Mouse (Mus musculus) midbrain, postnatal 0 days (tissue): ENCODE measurements at regions not wholly inside any gene's neighbourhood (a gene's known extent, or its start where the extent isn't known, plus 50 kb on each side); places are given as distances from the start of the nearest gene placed in this dataset.
A peak's percentile ranks its signal among the peaks of the same experiment; 100 is the strongest.

Experiments
- ATAC-seq: fragments of 200-750 bp; cut with Nextera tagmentation; 2 replicates; pipeline ENCODE4 v1.8.0; 2017; ENCODE audit warnings: moderate number of reproducible peaks, mild to moderate bottlenecking, moderate TSS enrichment, moderate library complexity; ENCODE audit not compliant: low FRiP score
- DNase-seq: peaks from one replicate; pipeline ENCODE4 v3.0.0-alpha.2; 2015; ENCODE audit warnings: low spot score
- H3K27ac ChIP-seq: fragments of 300-500 bp; sonication (generic); 2 replicates; pipeline ENCODE4 v1.5.1; 2014; ENCODE audit warnings: low read depth, mild to moderate bottlenecking, low read length, mixed read lengths
- H3K27me3 ChIP-seq: fragments of 300-500 bp; sonication (generic); 2 replicates; pipeline ENCODE4 v1.6.1; 2014; ENCODE audit warnings: low read length, control low read depth, mixed read lengths; ENCODE audit not compliant: insufficient read depth
- H3K36me3 ChIP-seq: fragments of 300-500 bp; sonication (generic); 2 replicates; pipeline ENCODE4 v1.6.1; 2014; ENCODE audit warnings: low read length, control low read depth, mixed read lengths; ENCODE audit not compliant: insufficient read depth
- H3K4me1 ChIP-seq: fragments of 300-500 bp; sonication (generic); 2 replicates; pipeline ENCODE4 v1.6.1; 2014; ENCODE audit warnings: mild to moderate bottlenecking, control low read depth, antibody characterized with exemption, low read length, mixed read lengths; ENCODE audit not compliant: insufficient read depth
- H3K4me2 ChIP-seq: fragments of 300-500 bp; sonication (generic); 2 replicates; pipeline ENCODE4 v1.6.1; 2014; ENCODE audit warnings: low read depth, mild to moderate bottlenecking, low read length, mixed read lengths; ENCODE audit not compliant: poor library complexity, severe bottlenecking
- H3K4me3 ChIP-seq: fragments of 300-500 bp; sonication (generic); 2 replicates; pipeline ENCODE4 v1.5.1; 2014; ENCODE audit warnings: low read depth, mild to moderate bottlenecking, low read length, moderate library complexity
- H3K9ac ChIP-seq: fragments of 300-500 bp; sonication (generic); replicated peaks from 2 replicates; pipeline ENCODE4 v1.6.1; 2014; ENCODE audit warnings: mild to moderate bottlenecking, low read length, moderate library complexity, mixed read lengths; ENCODE audit not compliant: poor library complexity, severe bottlenecking
- H3K9me3 ChIP-seq: fragments of 300-500 bp; sonication (generic); 2 replicates; pipeline ENCODE4 v1.6.1; 2016; ENCODE audit warnings: low read length, control low read depth
- CTCF ChIP-seq: IDR thresholded peaks from 2 replicates; pipeline ENCODE4 v1.5.1; 2016; ENCODE audit warnings: antibody characterized with exemption, mild to moderate bottlenecking
- WGBS: fragments of 180-500 bp; shearing (Covaris S2); extraction: QIAGEN DNeasy Blood & Tissue Kit; methylation state at CpG from one replicate; pipeline ENCODE4 v1.1.7; 2014; 5-methylcytosine and 5-hydroxymethylcytosine counted together

GRCm38 (mm10) chr1:89359257-89359656, 95.3 kb upstream of the Agap1 start:
- H3K4me3 ChIP-seq = no peak overlapping the region
- no peak for ATAC-seq
- no peak overlapping the region for H3K9ac ChIP-seq
- H3K4me1 ChIP-seq = no peaks in the 10 kb centered on the region
- H3K4me2 ChIP-seq = no peak overlapping the region
- TF ChIP-seq CTCF = no peak
- H3K27ac ChIP-seq = no peak overlapping the region
- H3K36me3 ChIP-seq = no peaks in the 10 kb centered on the region
- no peak for DNase-seq
- 65% methylated on average over 3 of the region's 3 CpGs for WGBS
- no peaks in the 10 kb centered on the region for H3K27me3 ChIP-seq
- H3K9me3 ChIP-seq = 0 out of 2 replicates have a peak, but pooled peaks cover 4% of the 10 kb centered on the region

- DNase-seq (peak; percentile 67), ATAC-seq (no peak)
- H3K36me3 ChIP-seq = no peaks in the 10 kb centered on the region
- peak; percentile 40 for TF ChIP-seq CTCF
- WGBS = 47% methylated on average over 12 of the region's 12 CpGs
- no peak overlapping the region for H3K4me2 ChIP-seq
- no peak overlapping the region for H3K27ac ChIP-seq
- no peak overlapping the region for H3K4me3 ChIP-seq
- no peaks in the 10 kb centered on the region for H3K9me3 ChIP-seq
- no peak overlapping the region for H3K9ac ChIP-seq
- no peaks in the 10 kb centered on the region for H3K27me3 ChIP-seq
- no peaks in the 10 kb centered on the region for H3K4me1 ChIP-seq
Observed at GRCm38 (mm10) chr1:89364547-89365305, 89.9 kb upstream of the Agap1 start.

GRCm38 (mm10) chr1:89366891-89367290, 87.7 kb upstream of the Agap1 start:
- ATAC-seq = no peak
- WGBS = 97% methylated on average over 5 of the region's 5 CpGs

GRCm38 (mm10) chr1:89373806-89374205, 80.8 kb upstream of the Agap1 start:
- Histone ChIP-seq H3K9me3 (no peaks in the 10 kb centered on the region), H3K4me3 (no peak overlapping the region), H3K4me1 (no peaks in the 10 kb centered on the region), H3K27me3 (no peaks in the 10 kb centered on the region), H3K36me3 (no peaks in the 10 kb centered on the region), H3K4me2 (no peak overlapping the region), H3K27ac (no peak overlapping the region), H3K9ac (no peak overlapping the region)
- DNase-seq (no peak), ATAC-seq (no peak)
- no peak for TF ChIP-seq CTCF

More at GRCm38 (mm10) chr1:89366891-89367290, 87.7 kb upstream of the Agap1 start:
- H3K27me3 ChIP-seq = no peaks in the 10 kb centered on the region
- no peak overlapping the region for H3K27ac ChIP-seq
- H3K36me3 ChIP-seq = no peaks in the 10 kb centered on the region
- DNase-seq = no peak
- H3K9ac ChIP-seq = no peak overlapping the region
- no peak for TF ChIP-seq CTCF
- H3K4me2 ChIP-seq = no peak overlapping the region
- H3K4me3 ChIP-seq = no peak overlapping the region
- H3K4me1 ChIP-seq = no peaks in the 10 kb centered on the region
- no peaks in the 10 kb centered on the region for H3K9me3 ChIP-seq

- Histone ChIP-seq H3K36me3 (no peaks in the 10 kb centered on the region), H3K27me3 (no peaks in the 10 kb centered on the region), H3K27ac (no peak overlapping the region), H3K9me3 (no peaks in the 10 kb centered on the region), H3K4me1 (no peaks in the 10 kb centered on the region), H3K4me2 (no peak overlapping the region), H3K9ac (no peak overlapping the region), H3K4me3 (no peak overlapping the region)
- TF ChIP-seq CTCF = no peak
- 95% methylated on average over 2 of the region's 2 CpGs for WGBS
- DNase-seq = no peak
- ATAC-seq = no peak
Observed at GRCm38 (mm10) chr1:89374271-89374670, 80.3 kb upstream of the Agap1 start.

GRCm38 (mm10) chr1:89382021-89382420, 72.6 kb upstream of the Agap1 start:
- no peaks in the 10 kb centered on the region for H3K36me3 ChIP-seq
- no peak for ATAC-seq
- H3K4me2 ChIP-seq = no peak overlapping the region

More at GRCm38 (mm10) chr1:89382021-89382420, 72.6 kb upstream of the Agap1 start:
- 81% methylated on average over 6 of the region's 6 CpGs for WGBS
- no peaks in the 10 kb centered on the region for H3K27me3 ChIP-seq
- H3K9me3 ChIP-seq = no peaks in the 10 kb centered on the region
- DNase-seq = no peak
- no peak overlapping the region for H3K4me3 ChIP-seq
- H3K27ac ChIP-seq = no peak overlapping the region
- H3K4me1 ChIP-seq = no peaks in the 10 kb centered on the region
- TF ChIP-seq CTCF = no peak
- no peak overlapping the region for H3K9ac ChIP-seq
